Mouse (Mus musculus): ENCODE results near the gene Skap1.

- TF ChIP-seq POLR2A (IDR thresholded peaks at IDR 0.05; ENCODE audit: borderline replicate concordance, insufficient read depth, low read length) (no peak), CTCF (IDR thresholded peaks at IDR 0.05; ENCODE audit: borderline replicate concordance, insufficient read depth, low read depth, low read length) (no peak)
Observed at GRCm38 (mm10) chr11:96772413-96772812, 308.0 kb downstream of the Skap1 start.
